ENCODE assay signal across 20 mouse cellular contexts in the genomic region with DNA sequence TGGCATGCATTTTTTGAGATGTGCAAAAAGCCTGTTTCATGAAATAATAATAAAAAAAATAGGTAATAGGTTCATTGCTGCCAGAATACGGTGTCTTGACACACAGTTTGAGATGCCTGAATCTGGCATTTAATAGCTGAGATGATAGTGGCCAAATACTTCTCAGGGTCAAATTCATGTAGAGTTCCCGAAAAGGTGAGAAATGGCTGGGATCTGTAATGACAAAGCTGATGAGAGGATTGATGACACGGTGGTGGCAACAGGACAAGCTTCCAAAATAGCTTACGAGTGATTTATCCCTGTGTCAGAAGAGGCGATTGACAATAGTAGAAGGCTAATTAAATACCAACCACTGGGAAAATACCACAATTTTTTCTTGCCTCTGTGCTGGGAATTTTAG.
"Had no signal": no experiment of that assay in that cellular context is flagged by ENCODE, and none has a peak within 500 bp of the region (broad histone marks: within the 10 kb centered on the region; RNA-seq: fewer than 3 reads in every experiment).

No protein-coding gene starts in this region.

- DNase-seq: cerebellum, postnatal 36 days; embryo, embryonic 11 days; forebrain, postnatal 0 days; gastrocnemius, adult 2 months; gastrocnemius, postnatal 14 days; gastrocnemius, postnatal 25 days; gastrocnemius, postnatal 36 days; heart, adult 11 months; heart, adult 18-20 months; heart, adult 2 months had no signal

- H3K27me3 ChIP-seq: embryonic facial prominence, embryonic 12.5 days; embryonic facial prominence, embryonic 13.5 days; embryonic facial prominence, embryonic 15.5 days; forebrain, embryonic 12.5 days; forebrain, embryonic 13.5 days; forebrain, embryonic 15.5 days had no signal

- H3K4me3 ChIP-seq: embryonic facial prominence, embryonic 10.5 days; embryonic facial prominence, embryonic 12.5 days; embryonic facial prominence, embryonic 13.5 days; embryonic facial prominence, embryonic 15.5 days; erythroblast, embryonic 14.5 days; forebrain, embryonic 10.5 days; forebrain, embryonic 12.5 days; forebrain, embryonic 13.5 days; forebrain, embryonic 15.5 days; gastrocnemius, adult 2 months; heart, adult 2 months; heart, embryonic 10.5 days had no signal

- H3K36me3 ChIP-seq: embryonic facial prominence, embryonic 10.5 days; embryonic facial prominence, embryonic 12.5 days; embryonic facial prominence, embryonic 13.5 days; embryonic facial prominence, embryonic 15.5 days; forebrain, embryonic 10.5 days; forebrain, embryonic 12.5 days; forebrain, embryonic 15.5 days; heart, embryonic 10.5 days had no signal

- H3K27ac ChIP-seq: embryonic facial prominence, embryonic 10.5 days; embryonic facial prominence, embryonic 12.5 days; embryonic facial prominence, embryonic 13.5 days; embryonic facial prominence, embryonic 15.5 days; forebrain, embryonic 10.5 days; forebrain, embryonic 12.5 days; forebrain, embryonic 13.5 days; forebrain, embryonic 15.5 days; gastrocnemius, adult 2 months; heart, adult 2 months; heart, embryonic 10.5 days had no signal

- H3K9me3 ChIP-seq: embryonic facial prominence, embryonic 10.5 days; embryonic facial prominence, embryonic 12.5 days; embryonic facial prominence, embryonic 13.5 days; embryonic facial prominence, embryonic 15.5 days; forebrain, embryonic 10.5 days; forebrain, embryonic 12.5 days; forebrain, embryonic 13.5 days; forebrain, embryonic 15.5 days; heart, embryonic 10.5 days had no signal

- H3K4me1 ChIP-seq: embryonic facial prominence, embryonic 10.5 days; embryonic facial prominence, embryonic 12.5 days; embryonic facial prominence, embryonic 13.5 days; embryonic facial prominence, embryonic 15.5 days; forebrain, embryonic 10.5 days; forebrain, embryonic 12.5 days; forebrain, embryonic 13.5 days; forebrain, embryonic 15.5 days; heart, embryonic 10.5 days had no signal
